Mouse (Mus musculus) NIH3T3 (cell line): ENCODE results near the gene Pim2.

Source experiments
- DNase-seq: peaks from one replicate; pipeline ENCODE4 v3.0.0-alpha.2; 2012; ENCODE audit warnings: low read depth

Pim2 gene

GRCm38 (mm10) chrX:7878007-7878419, at the start of gene Pim2:
Pim2 (plus strand) TSS chrX:7878262.
- no peak for DNase-seq

DNA sequence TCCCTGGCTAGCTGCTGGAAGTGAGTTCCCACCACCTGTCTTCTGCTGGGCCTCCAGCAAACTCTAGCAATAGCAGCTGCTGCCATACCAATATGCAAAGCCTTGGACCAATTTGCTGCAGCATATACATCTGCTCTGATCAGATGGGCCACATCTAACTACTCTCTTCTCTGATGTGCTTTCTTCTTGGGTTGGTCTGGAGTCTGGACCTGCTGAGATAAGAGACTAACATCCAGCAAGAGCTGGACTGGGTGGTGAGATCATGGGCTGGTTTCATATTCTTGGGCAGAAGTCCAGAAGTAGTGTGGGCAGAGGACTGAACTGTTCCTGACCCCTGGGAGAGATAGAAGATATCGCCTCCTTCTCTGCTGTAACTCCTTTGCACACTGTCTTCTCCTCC, 40.9 kb upstream of the Pim2 start:
- DNase-seq: peak; percentile 11

GRCm38 (mm10) chrX:7840842-7841162, 37.3 kb upstream of the Pim2 start:
- DNase-seq: no peak

DNA sequence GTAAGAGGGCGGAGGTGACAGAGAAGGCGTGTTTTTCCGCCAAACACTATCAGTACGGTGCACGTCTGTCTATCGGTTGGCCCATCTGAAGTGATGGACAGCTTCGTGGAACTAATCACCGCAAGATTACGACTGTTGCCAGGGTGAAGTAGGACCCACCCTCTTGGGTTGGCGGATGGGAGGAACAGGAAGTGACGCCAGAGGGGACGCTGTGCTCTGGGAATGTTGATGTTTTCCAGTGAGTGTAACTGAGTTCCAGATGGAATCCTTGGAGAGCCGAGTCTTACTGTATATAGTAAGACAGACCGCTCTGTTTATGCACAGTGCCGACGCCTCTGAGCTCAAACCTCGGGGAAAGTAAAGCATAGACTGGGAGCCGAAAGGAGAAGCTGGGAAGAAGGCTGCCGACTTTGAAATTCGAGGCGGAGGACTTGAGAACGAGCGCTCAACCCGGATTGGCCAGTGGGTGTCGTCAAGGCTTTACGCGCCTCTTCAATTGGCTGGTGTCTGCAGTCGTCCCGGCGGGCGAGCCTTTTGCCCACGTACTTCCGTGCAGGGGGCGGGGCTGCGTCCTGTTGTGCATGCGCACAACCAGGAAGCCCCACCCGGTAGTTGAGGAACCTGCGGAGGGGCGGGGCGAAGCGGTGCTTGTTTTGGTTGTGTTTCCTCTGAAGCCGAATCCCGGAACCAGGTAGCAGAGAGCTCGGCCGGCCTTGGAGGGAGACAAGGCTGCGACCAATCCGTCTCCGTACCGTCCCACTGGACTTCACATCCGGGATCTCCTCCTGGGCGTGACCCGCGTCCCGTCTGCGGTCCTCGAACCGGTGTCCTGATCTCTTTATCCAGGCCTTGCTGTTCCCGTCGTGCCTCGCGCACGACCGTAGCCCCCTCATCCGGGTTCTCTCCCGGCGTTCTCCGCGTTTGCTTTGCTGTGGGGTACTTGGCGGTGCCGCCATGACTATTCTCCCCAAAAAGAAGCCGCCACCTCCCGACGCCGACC, 36.6 kb upstream of the Pim2 start, which contains the start of gene Otud5:
Gene Otud5, plus strand, starts transcription at position 202 of the 1,000 bp plus-strand sequence.
- peak; percentile 96 for DNase-seq

DNA sequence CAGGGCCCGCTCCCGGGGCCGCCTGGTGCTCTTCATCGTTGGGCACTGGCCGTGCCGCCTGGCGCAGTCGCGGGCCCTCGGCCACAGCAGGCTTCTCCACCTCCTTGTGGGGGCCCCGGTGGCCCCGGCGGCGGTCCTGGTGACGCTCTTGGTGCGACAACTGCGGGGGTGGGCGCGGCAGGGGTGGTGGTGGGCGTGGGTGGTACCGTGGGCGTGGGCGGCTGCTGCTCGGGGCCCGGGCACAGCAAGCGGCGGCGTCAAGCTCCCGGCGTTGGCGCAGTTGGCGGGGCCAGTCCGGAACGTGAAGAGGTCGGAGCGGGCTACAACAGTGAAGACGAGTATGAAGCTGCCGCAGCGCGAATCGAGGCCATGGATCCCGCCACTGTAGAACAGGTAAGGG, 35.7 kb upstream of the Pim2 start:
- DNase-seq: peak; percentile 10

GRCm38 (mm10) chrX:7847845-7848244, 30.2 kb upstream of the Pim2 start:
- no peak for DNase-seq

GRCm38 (mm10) chrX:7854578-7854977, 23.5 kb upstream of the Pim2 start:
- peak; percentile 54 for DNase-seq

DNA sequence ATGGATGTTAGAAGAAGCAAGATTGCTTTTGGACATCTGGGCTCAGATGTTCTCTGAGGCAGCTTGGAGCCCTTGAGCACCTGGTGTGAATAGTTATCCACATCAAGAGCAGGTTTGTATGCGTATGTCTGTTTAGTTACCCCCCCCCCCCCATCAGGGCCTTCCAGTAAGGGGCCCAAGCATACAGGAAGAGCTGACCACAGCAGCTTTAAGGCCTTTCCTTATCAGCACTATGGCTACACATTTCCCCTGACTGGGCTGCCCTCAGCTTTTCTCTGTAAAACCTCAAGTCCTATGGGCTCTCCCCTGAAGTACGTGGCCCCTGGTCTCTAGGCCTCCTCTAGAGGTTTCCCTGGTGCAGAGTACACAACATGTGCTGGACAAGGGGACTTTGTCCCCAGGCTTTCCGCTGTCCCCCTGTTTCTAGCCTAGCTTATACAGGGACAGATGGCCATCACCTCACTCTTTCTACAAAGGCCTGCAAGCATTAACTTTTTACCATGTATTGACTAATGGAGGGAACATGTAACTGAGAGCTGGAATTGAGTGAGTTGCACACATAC, 18.8 kb upstream of the Pim2 start:
- DNase-seq: no peak

- DNase-seq: no peak
Observed at GRCm38 (mm10) chrX:7863181-7863580, 14.9 kb upstream of the Pim2 start.

DNA sequence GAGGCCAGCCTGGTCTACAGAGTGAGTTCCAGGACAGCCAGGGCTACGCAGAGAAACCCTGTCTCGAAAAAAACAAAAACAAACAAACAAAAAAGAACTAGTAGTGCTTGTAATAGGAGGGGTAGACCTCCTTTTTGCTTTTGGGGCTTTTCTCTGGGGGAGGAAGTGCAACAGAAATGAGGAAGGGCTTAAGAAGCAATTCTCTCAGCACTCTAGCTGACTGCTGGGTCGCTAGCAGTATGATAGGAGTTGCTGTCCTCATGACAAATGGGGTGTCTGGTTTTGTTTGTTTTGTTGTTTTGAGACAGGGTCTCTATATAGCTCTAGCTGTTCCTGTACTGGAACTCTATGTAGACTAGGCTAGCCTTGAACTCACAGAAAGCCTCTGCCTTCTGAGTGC, 13.5 kb upstream of the Pim2 start:
- no peak for DNase-seq

- DNase-seq: no peak
Observed at GRCm38 (mm10) chrX:7865343-7865742, 12.7 kb upstream of the Pim2 start.

DNA sequence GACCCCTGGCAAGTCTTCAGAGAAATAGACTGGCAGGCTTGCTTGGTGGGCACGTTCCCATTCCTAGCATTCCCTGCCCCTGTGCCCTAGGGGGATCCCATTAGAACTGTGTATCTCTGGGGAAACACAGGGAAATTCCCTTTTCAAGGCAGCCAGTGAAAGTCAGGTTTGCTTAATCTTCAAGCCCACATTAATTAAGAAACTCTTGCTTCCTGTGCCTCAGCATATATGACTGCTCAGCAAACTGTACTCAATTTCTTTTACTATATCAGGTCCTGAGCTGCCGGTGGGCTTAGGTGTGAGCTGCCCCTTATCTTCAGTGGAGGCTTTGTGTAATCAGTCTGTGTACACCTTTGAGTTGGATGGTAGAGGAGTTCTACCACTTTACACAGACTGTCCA, 12.3 kb upstream of the Pim2 start:
- no peak for DNase-seq

DNA sequence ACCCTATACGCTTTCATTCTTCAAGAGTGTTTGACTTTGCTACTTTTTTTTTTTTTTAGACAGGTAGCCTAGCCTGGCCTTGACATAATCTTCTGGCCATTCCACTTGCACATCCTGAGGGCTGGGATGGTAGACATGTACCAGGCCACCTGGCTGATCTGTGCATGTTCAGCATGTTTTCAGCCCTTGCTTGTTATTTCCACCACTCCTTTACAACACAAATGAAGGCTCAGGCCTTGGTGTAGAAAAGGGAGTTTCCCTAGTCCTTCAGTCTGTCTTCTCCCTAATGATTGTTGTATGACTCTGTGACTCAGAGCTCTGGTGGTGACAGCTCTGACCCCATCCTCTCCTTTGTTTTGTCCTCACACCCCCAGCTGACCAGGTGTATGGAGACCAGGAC, 10.9 kb upstream of the Pim2 start:
- DNase-seq: no peak

DNA sequence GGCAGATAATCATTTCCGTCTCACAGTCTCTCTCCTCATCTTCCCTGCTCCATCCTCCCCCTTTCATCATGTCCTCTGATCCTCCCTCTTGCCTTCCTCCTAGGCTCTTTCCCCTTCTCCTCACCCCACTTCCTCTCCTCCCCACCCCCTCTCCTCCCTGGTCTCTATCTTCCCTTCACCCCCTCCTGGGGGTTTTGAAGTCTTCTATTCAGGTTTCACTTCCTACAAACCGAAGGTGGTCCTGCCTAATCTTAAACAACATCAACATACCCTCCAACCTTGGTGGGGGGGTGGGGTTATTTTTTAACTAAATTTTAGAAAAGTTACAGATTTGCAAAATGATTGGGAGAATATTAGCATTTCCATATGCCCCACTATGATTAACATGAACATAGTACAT, 9.6 kb upstream of the Pim2 start:
- DNase-seq: no peak

- DNase-seq: no peak
Observed at GRCm38 (mm10) chrX:7869826-7870225, 8.2 kb upstream of the Pim2 start.

DNA sequence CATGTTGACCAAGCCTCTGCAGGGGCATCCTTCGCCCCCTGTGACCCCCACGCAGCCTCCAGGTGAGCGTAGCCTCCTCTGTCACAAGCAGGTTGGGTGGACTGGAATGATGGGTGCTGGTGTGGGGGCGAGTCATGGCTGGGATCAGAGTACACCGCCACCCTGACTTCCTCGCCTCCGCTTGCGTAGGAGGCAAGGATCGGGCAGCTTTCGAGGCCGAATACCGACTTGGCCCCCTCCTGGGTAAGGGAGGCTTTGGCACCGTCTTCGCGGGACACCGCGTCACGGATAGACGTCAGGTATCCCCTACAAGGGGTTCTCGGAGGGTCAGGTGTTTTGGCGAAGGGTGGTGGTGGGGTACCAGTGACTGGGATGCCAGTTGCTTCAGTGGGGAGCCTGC, 433 bp downstream of the Pim2 start:
- DNase-seq: no peak

DNA sequence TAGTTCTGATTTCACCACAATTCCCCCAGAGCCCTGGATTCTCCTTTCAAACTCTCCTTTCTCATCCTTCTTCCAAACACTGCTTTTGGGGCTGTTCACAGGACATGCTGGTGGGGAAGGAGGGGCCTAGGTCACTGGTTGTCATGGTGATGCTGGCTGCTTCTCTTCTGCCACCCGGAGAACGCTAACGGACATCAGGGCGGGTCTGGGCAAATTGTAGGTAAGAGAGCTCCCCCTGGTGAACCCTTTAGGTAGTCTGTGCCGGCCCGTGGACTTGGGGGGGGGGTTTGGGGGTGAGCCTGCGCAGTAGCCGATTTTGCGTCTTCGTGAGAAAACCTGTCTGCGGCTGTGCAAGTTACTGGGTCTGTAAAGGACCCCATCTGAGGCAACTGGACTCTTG, 1.8 kb downstream of the Pim2 start:
- peak; percentile 61 for DNase-seq

DNA sequence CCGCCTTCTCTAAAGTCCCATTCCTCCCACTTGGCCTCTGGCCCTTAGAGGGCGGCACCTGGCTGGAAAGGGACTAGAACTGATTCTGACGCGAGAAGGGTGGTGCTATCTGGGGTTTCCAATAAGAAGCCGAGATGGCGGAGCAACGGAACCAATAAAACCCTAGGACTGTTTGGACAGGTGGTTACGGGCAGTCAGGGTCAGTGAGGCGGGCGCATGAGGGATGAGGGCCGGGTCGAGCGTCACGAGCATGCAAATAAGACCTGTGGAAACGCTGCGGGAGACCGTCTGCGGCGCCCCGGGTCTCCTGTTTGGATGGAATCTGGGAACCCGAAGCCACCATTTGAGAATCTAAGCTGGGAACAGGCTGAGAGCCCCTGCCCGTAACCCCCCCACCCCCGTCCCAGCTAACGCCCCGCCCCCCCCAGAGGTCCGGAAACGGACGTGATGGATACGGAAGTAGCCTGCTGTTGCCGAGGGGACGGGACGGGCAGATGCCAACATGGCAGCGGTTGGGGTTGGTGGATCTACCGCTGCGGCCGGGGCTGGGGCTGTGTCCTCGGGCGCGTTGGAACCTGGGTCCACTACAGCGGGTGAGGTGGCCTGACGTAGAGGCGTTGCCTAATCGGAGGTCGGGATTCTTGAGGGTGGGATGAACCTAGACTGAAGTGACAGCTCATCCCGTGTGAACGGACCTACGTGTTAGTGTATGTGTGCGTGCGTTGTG, 5.9 kb downstream of the Pim2 start, which contains the start of gene Slc35a2:
Gene Slc35a2, plus strand, starts transcription at position 188 of the 727 bp plus-strand sequence.
- DNase-seq: peak; percentile 90

DNA sequence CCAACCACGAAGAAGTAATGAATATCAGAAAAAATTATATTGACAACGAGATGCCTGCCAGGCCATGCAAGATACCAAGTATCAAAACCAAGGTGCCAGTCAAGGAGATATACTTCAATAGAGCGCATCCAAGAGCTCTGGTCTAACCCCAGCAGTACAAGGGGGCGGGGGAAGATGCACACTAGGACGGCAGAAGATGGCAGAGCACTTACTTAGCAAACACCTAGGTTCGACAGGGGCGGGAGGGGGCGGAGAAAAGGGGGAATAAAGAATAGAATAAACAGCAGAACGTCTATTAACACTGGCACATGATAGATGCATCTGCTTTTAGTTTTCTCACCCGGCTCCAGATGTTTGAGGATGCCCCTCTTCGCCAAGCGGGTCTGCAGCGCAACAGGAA, 20.1 kb downstream of the Pim2 start:
- DNase-seq: peak; percentile 2

DNA sequence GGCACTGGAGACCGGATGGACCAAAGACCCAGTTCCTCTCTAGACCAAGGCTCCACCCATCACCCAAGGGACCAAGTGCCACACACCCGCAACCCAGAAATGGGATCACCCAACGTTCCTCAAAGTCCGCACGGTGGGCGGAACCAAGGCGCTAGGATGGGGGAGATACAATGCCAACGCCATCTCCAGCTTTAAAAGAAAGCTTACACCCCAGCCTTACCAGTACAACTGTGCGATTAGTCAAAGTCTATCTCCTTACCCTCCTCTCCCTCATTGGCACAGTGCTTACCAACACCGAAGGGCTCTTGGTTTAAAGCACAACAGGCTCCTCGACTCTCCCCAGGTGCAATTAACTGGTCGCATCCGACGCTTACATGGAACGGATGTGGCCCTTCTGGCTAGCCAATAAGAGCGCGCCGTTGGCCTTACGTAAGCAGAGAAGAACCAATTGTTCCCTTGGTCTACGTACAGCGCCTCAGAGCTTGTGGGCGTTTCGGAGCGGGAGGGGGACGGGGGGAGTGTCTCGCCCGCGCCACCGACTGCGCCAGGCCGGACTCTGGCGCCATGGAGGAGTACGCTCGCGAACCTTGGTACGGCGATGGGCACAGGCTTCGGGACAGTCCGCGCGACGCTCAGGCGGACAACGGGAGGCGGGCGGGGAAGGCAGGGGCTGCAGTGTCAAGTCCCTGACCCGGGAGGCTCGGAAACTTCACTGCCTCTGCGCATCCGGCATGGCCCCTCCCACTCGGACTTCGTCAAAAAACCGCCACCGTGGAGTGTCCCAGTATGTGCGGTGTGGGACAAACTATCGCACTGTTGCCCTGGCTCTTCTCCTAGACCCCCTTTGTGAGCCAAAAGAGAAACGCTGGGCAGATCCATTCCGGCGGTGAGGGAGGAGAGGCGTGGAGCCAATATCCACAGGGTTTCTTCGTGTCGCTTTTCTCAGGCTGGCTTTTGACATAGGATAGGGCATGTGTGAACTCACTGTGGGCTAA, 21.1 kb downstream of the Pim2 start, which contains the start of the genes Pqbp1 and Timm17b:
Gene Pqbp1, minus strand, starts transcription at position 390 of the 995 bp plus-strand sequence.
Gene Timm17b, plus strand, starts transcription at position 478 of the 995 bp plus-strand sequence.
- peak; percentile 91 for DNase-seq

DNA sequence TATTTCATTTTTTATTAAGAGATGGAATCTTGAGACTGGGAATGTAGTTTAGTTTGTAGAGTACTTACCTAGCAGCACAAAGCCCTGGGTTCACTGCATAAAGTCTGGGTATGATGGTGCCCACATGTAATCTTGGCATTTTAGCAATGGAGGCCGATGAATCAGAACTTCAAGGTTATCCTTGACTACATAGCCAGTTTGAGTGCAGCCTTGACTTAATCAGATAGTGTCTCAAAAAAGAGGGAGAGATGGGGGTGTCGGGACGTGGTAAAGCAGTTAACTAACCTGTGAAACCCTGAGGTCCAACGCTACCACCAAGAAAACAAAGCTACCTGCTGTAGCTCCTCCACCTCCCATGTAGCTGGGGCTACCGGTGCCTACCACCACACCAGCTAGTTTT, 26.4 kb downstream of the Pim2 start:
- DNase-seq: no peak
